Mouse (Mus musculus) liver, embryonic 16.5 days (tissue): Measurements from ENCODE around the gene Htr5a. TPM values are rescaled to one million over a fixed set of nuclear protein-coding genes. Genes with fewer than 3 reads are reported as not detected.
A peak's percentile ranks its signal among the peaks of the same experiment; 100 is the strongest.

Experiments used
- ATAC-seq: fragments of 200-750 bp; cut with Nextera tagmentation; 2 replicates; pipeline ENCODE4 v1.8.0; 2017; ENCODE audit warnings: low read depth, mild to moderate bottlenecking, moderate number of reproducible peaks, moderate library complexity
- H3K27ac ChIP-seq: fragments of 300-500 bp; sonication (generic); 2 replicates; pipeline ENCODE4 v1.5.1; 2014; ENCODE audit warnings: mild to moderate bottlenecking, low read length
- H3K27me3 ChIP-seq: fragments of 300-500 bp; sonication (generic); 2 replicates; pipeline ENCODE4 v1.6.1; 2014; ENCODE audit warnings: low read depth, low read length, mixed read lengths; ENCODE audit not compliant: control insufficient read depth, insufficient read depth
- H3K36me3 ChIP-seq: fragments of 300-500 bp; sonication (generic); 2 replicates; pipeline ENCODE4 v1.6.1; 2014; ENCODE audit warnings: mild to moderate bottlenecking; ENCODE audit not compliant: control insufficient read depth, insufficient read depth
- H3K4me1 ChIP-seq: fragments of 300-500 bp; sonication (generic); 2 replicates; pipeline ENCODE4 v1.6.1; 2014; ENCODE audit warnings: low read depth, low read length, mixed read lengths; ENCODE audit not compliant: control insufficient read depth
- H3K4me2 ChIP-seq: fragments of 300-500 bp; sonication (generic); 2 replicates; pipeline ENCODE4 v1.6.1; 2014; ENCODE audit warnings: low read depth, low read length, mixed read lengths
- H3K4me3 ChIP-seq: fragments of 300-500 bp; sonication (generic); 2 replicates; pipeline ENCODE4 v1.5.1; 2014; ENCODE audit warnings: low read depth, mild to moderate bottlenecking, low read length
- H3K9ac ChIP-seq: fragments of 300-500 bp; sonication (generic); 2 replicates; pipeline ENCODE4 v1.6.1; 2014; ENCODE audit warnings: low read depth, low read length
- H3K9me3 ChIP-seq: fragments of 300-500 bp; sonication (generic); replicated peaks from 2 replicates; pipeline ENCODE4 v1.6.1; 2016; ENCODE audit warnings: low read length; ENCODE audit not compliant: control insufficient read depth
- WGBS: fragments of 180-500 bp; shearing (Covaris S2); extraction: QIAGEN DNeasy Blood & Tissue Kit; methylation state at CpG from one replicate; pipeline ENCODE4 v1.1.7; 2014; ENCODE audit not compliant: insufficient replicate concordance; 5-methylcytosine and 5-hydroxymethylcytosine counted together
- polyA plus RNA-seq: library from polyadenylated mRNA; unstranded; fragments of >200 nt; fragmentation: Nextera tagmentation; extraction: Ambion mirVana; gene quantifications from 2 replicates; pipeline ENCODE4 v1.2.1, GENCODE M21; 2015

Gene Htr5a
- not detected in 2 replicates for polyA plus RNA-seq

DNA sequence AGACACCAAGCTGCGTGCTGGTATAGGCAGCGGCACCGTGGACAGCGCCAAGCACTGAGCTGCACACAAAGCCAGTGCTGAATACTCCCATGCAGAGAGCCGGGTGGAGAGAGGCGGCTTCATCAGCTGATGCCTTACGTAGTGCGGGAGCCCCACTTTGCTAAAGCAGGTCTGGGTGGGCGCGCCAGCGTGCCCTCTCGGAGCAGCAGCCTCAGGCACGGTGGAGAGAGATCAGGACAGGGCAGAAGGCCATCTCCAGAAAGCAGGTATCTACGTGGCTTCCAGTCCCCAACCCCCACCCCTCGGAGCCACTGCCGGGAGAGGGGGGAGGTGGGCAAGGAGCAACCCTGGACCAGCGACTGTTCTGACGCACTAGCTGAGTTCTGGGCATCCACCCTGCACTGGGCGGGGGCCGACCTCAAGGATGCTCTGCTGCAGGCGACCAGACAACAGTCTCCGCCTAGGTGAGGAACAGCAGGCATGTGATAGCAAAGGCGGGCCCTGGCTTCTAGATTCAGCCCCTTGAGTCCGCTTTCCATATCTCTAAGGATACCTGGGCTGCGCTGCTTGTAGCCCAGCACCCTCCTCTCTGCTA is at the start of gene Htr5a:
Gene Htr5a (plus strand): TSS at position 449 of the 595 bp plus-strand sequence.
- no peak for ATAC-seq
- Histone ChIP-seq H3K4me2 (no peak within 1 kb of the TSS), H3K9me3 (no peaks in the 10 kb centered on the region), H3K4me3 (no peak within 1 kb of the TSS), H3K27me3 (peaks cover 14% of the 10 kb centered on the region), H3K36me3 (no peaks in the 10 kb centered on the region), H3K9ac (no peak within 1 kb of the TSS), H3K4me1 (no peaks in the 10 kb centered on the region), H3K27ac (no peak within 1 kb of the TSS)
- WGBS, result 6% methylated on average over 25 of the region's 25 CpGs

DNA sequence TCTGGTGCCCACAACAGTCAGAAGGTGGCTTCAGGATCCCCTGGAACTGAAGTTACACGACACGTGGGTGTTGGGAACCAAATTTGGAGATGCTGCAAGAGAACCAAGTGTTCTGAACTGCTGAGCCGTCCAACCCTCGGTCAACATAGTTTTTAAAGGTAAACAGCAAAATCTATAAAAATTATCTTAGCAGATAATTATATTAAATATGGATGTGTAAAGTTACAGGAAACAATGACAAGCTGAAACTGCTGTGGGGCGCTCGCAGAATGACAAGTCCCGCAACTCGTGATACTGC is 49.8 kb upstream of the Htr5a start:
- ATAC-seq, result no peak
- Histone ChIP-seq H3K27me3 (no peaks in the 10 kb centered on the region), H3K9me3 (no peaks in the 10 kb centered on the region), H3K27ac (peak overlapping the region; percentile 89), H3K36me3 (peaks cover 17% of the 10 kb centered on the region), H3K4me3 (peak overlapping the region; percentile 94), H3K4me2 (peak overlapping the region; percentile 91), H3K4me1 (peaks cover 21% of the 10 kb centered on the region), H3K9ac (peak overlapping the region; percentile 98)
- 10% methylated on average over 8 of the region's 8 CpGs for WGBS

DNA sequence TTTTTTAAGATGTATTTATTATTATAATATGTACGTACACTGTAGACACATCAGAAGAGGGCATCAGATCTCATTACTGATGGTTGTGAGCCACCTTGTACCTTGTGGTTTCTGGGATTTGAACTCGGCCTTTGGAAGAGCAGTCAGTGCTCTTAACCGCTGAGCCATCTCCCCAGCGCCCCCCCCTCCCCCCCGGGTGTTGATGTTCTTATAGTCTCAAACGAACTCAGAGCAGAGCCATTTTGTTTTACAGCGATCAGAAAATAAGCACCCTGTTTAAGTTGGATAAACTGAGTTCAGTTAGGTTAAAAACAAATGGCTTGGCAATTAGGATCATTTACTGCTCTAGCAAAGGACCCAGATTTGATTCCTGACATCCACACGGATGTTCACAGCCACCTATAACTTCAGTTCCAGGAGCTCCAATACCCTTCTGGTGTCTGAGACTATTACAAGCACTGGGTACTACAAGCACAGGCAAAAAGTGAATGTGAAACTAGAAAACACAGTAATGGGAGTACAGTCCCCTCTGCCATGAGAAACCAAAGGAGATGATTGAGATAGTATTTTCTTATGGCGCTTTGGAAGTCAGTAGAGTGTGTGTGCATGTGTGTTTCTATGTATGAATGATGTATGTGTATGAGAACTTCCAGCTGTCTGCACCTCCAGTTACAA is 49.3 kb upstream of the Htr5a start:
- H3K9ac ChIP-seq, result peak overlapping the region; percentile 98; the same call in 1 of the 2 replicates
- H3K4me3 ChIP-seq, result peak overlapping the region; percentile 94
- H3K27me3 ChIP-seq, result no peaks in the 10 kb centered on the region
- H3K4me2 ChIP-seq, result peak overlapping the region; percentile 91
- peaks cover 13% of the 10 kb centered on the region for H3K36me3 ChIP-seq
- peaks cover 21% of the 10 kb centered on the region for H3K4me1 ChIP-seq
- no peak overlapping the region; the same call in 1 of the 2 replicates for H3K27ac ChIP-seq
- no peaks in the 10 kb centered on the region for H3K9me3 ChIP-seq
- 37% methylated on average over 9 of the region's 9 CpGs for WGBS
- ATAC-seq, result no peak

DNA sequence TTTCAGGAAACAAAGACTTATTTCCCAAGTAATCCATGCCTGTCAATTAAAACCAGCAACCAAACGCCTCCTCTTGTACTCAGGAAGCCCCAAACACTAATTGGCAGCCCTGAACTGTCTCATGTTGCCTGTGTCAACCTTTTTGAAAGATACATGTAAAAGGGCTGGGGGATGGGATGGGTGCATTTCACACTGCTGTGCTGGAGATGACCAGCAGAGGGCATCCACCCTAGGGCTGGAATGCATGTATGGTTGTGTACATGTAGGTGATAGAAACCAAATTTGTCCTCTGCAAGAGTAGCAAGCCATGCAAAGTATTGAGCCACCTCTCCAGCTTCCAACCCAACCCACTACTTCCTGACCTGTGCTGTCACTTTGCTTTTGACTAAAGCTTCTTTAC is 48.0 kb upstream of the Htr5a start:
- H3K4me1 ChIP-seq, result peaks cover 21% of the 10 kb centered on the region
- no peak overlapping the region for H3K9ac ChIP-seq
- H3K36me3 ChIP-seq, result peaks cover 2% of the 10 kb centered on the region; the same call in 1 of the 2 replicates
- ATAC-seq, result no peak
- no peak overlapping the region for H3K4me3 ChIP-seq
- H3K27me3 ChIP-seq, result no peaks in the 10 kb centered on the region
- H3K9me3 ChIP-seq, result no peaks in the 10 kb centered on the region
- 6% methylated on average over 1 of the region's 1 CpGs for WGBS
- H3K4me2 ChIP-seq, result no peak overlapping the region
- H3K27ac ChIP-seq, result no peak overlapping the region

DNA sequence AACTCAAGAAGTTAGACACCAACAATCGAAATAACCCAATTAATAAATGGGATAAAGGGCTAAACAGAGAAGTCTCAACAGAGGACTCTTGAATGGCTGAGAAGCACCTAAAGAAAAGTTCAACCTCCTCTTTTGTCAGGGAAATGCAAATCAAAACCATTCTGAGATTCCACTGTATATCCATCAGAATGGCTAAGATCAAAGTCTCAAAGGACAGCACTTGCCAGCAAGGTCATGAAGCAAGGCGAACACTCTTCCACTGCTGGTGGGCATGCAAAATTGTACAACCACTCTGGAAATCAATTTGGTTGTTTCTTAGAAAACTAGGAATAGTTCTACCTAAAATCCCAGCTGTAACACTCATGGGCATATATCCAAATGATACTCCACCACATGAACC is 27.7 kb upstream of the Htr5a start:
- Histone ChIP-seq H3K9me3 (no peaks in the 10 kb centered on the region), H3K36me3 (no peaks in the 10 kb centered on the region), H3K4me2 (no peak overlapping the region), H3K27me3 (no peaks in the 10 kb centered on the region), H3K4me3 (no peak overlapping the region), H3K4me1 (no peaks in the 10 kb centered on the region), H3K9ac (no peak overlapping the region), H3K27ac (no peak overlapping the region)
- WGBS, result 65% methylated on average over 2 of the region's 2 CpGs
- ATAC-seq, result no peak

DNA sequence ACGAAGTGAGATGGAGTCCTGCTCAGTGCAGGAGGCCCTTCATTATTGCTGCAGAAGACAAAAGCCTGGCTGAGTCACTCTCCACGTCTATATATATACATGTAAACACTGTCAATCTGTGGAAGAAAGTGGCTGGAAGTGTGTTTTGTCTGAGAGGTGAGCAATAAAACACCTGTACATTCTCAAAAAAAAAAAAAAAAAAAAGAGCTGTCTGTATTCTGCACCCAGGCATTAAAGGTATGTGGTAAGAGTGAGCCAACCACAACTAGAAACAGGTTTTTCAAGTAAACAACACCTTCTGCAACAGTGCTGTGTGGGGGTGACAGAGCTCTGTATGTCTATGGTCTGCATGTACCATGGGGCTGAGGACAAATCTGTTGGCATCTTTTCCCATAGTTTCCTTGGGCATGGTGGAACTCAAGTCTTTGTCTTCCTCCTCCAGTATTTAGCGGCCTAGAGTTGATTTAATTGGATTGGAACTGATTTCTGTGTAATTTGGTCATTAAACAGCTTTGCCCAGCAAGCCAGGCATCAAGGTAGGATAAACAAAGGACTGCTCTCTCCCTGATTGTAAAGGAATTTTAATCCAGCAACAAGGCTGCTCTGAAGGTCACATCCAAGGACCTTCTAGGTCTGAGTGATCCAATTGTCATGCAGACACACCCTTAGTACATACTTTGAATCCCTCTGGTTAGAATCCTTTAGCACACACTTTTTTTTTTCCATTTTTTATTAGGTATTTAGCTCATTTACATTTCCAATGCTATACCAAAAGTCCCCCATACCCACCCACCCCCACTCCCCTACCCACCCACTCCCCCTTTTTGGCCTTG is 22.9 kb upstream of the Htr5a start:
- no peak overlapping the region for H3K9ac ChIP-seq
- H3K4me2 ChIP-seq, result no peak overlapping the region
- no peak overlapping the region for H3K4me3 ChIP-seq
- no peaks in the 10 kb centered on the region for H3K9me3 ChIP-seq
- no peak for ATAC-seq
- WGBS, result 39% methylated on average over 3 of the region's 3 CpGs
- H3K27me3 ChIP-seq, result no peaks in the 10 kb centered on the region
- no peaks in the 10 kb centered on the region for H3K36me3 ChIP-seq
- H3K4me1 ChIP-seq, result no peaks in the 10 kb centered on the region
- no peak overlapping the region for H3K27ac ChIP-seq

DNA sequence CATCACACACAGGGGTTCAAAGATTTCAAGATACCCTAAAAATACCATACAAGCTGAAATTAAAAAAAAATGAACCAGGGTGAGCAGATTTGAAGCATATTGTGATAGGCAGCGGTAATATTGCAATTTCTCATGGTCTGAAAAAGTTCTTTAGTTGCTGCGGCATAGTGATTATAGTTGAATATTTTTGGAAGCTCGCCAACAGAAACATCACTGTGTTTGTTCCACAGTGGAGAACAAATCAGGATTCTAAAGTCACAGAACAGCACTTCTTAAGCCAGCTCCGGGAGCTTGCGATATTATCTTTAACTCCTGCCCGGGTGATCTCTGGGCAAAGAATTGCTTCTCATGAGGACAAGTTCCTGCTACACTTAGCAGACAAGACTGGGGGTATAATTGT is 20.8 kb upstream of the Htr5a start:
- no peak for ATAC-seq

DNA sequence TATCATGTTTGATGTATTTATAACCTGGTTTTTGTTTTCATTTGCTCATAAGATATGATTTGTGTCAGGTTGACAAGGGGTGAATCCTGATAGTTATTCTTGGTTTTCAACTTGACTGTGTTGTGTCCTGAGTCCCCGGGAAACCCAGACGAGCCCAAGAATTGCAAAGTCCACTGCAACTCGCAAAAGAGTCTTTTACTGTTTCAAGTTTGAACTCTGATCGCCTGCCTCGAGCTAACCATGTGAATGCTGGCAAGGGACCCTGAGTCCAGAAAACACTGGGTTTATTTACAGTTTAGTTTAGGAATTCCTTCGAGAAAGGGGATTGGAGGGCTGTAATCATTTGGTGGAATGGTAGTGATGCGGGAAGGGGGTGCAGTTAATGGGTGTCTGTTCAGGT is 14.0 kb upstream of the Htr5a start:
- Histone ChIP-seq H3K9ac (no peak overlapping the region), H3K27ac (no peak overlapping the region), H3K36me3 (no peaks in the 10 kb centered on the region), H3K4me1 (no peaks in the 10 kb centered on the region), H3K9me3 (no peaks in the 10 kb centered on the region), H3K4me3 (no peak overlapping the region), H3K4me2 (no peak overlapping the region), H3K27me3 (no peaks in the 10 kb centered on the region)
- 47% methylated on average over 7 of the region's 7 CpGs for WGBS
- no peak for ATAC-seq

More for the DNA sequence above, 20.8 kb upstream of the Htr5a start:
- Histone ChIP-seq H3K9me3 (no peaks in the 10 kb centered on the region), H3K27ac (no peak overlapping the region), H3K4me3 (no peak overlapping the region), H3K4me1 (no peaks in the 10 kb centered on the region), H3K9ac (no peak overlapping the region), H3K4me2 (no peak overlapping the region), H3K27me3 (no peaks in the 10 kb centered on the region), H3K36me3 (no peaks in the 10 kb centered on the region)
- WGBS, result 67% methylated on average over 6 of the region's 6 CpGs

DNA sequence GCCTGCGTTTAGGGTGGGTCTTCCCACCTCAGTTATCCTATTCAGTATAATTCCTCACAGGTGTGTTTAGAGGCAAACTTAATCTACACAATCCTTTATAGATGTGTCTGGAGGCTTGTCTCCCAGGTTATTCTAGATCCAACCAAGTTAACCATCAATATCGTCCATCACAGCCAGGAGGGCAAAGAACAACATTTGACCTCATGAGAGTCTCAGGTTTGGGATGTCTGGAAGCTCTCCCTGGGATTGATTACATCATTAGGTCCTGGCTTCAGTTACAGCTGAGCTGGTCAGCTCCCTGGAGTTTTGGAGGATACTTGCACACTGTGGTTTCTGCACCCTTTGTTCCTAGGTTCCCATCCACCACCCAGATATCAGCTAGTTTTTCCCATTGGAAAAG is 6.9 kb upstream of the Htr5a start:
- 81% methylated on average over 2 of the region's 2 CpGs for WGBS
- Histone ChIP-seq H3K4me1 (no peaks in the 10 kb centered on the region), H3K27ac (no peak overlapping the region), H3K4me2 (no peak overlapping the region), H3K36me3 (no peaks in the 10 kb centered on the region), H3K9ac (no peak overlapping the region), H3K4me3 (no peak overlapping the region), H3K27me3 (no peaks in the 10 kb centered on the region), H3K9me3 (no peaks in the 10 kb centered on the region)
- no peak for ATAC-seq
